Mouse (Mus musculus) small intestine, adult 2 months (tissue): ENCODE measurements at regions not wholly inside any gene's neighbourhood (a gene's known extent, or its start where the extent isn't known, plus 50 kb on each side); places are given as distances from the start of the nearest gene placed in this dataset.

Experiments
- CTCF ChIP-seq: fragments of 200-500 bp; IDR thresholded peaks from 2 replicates; pipeline ENCODE4 v1.5.1; 2012; ENCODE audit warnings: low read depth, mild to moderate bottlenecking, control low read depth, inconsistent platforms, low read length, moderate library complexity, mixed read lengths; ENCODE audit not compliant: insufficient replicate concordance, insufficient read length; ENCODE audit errors: extremely low read depth
- POLR2A ChIP-seq: fragments of 200-500 bp; IDR thresholded peaks from 2 replicates; pipeline ENCODE4 v1.6.1; 2012; ENCODE audit warnings: low read depth, mild to moderate bottlenecking, control low read depth, inconsistent platforms, low read length, moderate library complexity

- TF ChIP-seq POLR2A: no peak
- TF ChIP-seq CTCF: no peak
Observed at GRCm38 (mm10) chr1:136779384-136779783, 154.7 kb downstream of the Zfp281 start.
